Mouse (Mus musculus): ENCODE measurements around the gene Slc35a3.

DNA sequence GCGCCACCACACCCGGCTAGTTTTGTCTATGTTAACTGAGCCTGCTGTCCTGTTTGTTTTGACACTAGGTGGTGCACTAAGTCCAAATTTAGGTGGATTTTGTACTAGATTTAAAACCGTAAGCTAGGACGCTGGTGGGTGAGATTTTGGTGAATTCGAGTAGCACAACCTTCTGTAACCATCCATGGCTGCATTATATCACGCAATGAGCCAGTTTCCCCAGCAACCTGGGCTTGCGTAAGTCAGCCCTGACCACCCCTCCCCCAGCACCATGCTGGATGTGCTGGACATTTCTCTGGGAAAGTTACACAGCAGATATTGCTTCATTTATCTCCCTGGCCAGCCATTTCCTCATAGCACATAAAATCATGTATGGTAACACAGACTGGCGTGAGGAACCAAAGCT is 24.7 kb upstream of the Slc35a3 start:
- TF ChIP-seq KAT2A (conservative IDR thresholded peaks at IDR 0.05; ENCODE audit: low read depth, low read length) (no peak), ELF1 (IDR thresholded peaks at IDR 0.05; ENCODE audit: low read depth, low read length) (no peak), MAFK (IDR thresholded peaks at IDR 0.05; ENCODE audit: borderline replicate concordance, low read depth, low read length) (no peak), GATA1 (IDR thresholded peaks at IDR 0.05; ENCODE audit: low read depth, low read length) (no peak), POLR2A (IDR thresholded peaks at IDR 0.05; ENCODE audit: control insufficient read depth in 1 of 2, insufficient read depth in 1 of 2, low read depth in 1 of 2, low read length in 2 of 2, poor library complexity in 1 of 2) (no peak), USF2 (IDR thresholded peaks at IDR 0.05; ENCODE audit: borderline replicate concordance in 1 of 2, insufficient read depth in 1 of 2, low read depth in 1 of 2, low read length in 2 of 2) (no peak), ZKSCAN1 (IDR thresholded peaks at IDR 0.05; ENCODE audit: low read depth, low read length) (no peak)
